24 mouse cellular contexts compared by ENCODE assay signal in genomic region chr6:64623404-64623803, GRCm38 (mm10).
DNase-seq lines count a peak whose midpoint lies in the region; ATAC-seq and TF ChIP-seq lines count a peak whose summit lies in the region.
"Had no signal": no experiment of that assay in that cellular context is flagged by ENCODE, and none has a peak within 500 bp of the region (broad histone marks: within the 10 kb centered on the region; RNA-seq: fewer than 3 reads in every experiment).

No protein-coding gene starts in this region.

- H3K4me1 ChIP-seq in kidney, postnatal 0 days (replicated peaks; ENCODE audit: insufficient read depth, low read length): no peaks in the 10 kb centered on the region
- no peaks in the 10 kb centered on the region for H3K4me1 ChIP-seq in kidney, embryonic 14.5 days (ENCODE audit: control insufficient read depth, insufficient read depth, low read length)
- H3K4me1 ChIP-seq in lung, embryonic 16.5 days (replicated peaks; ENCODE audit: control insufficient read depth, insufficient read depth, low read length): peaks cover 5% of the 10 kb centered on the region; the same call in 1 of the 2 replicates
- H3K4me1 ChIP-seq: embryonic facial prominence, embryonic 12.5 days; forebrain, embryonic 15.5 days; kidney, embryonic 15.5 days had no signal

- no peak overlapping the region for H3K4me2 ChIP-seq in kidney, postnatal 0 days (ENCODE audit: low read length)
- H3K4me2 ChIP-seq in kidney, embryonic 14.5 days (replicated peaks; ENCODE audit: low read depth, low read length): no peak overlapping the region
- no peak overlapping the region for H3K4me2 ChIP-seq in lung, embryonic 16.5 days (ENCODE audit: low read depth, low read length)
- H3K4me2 ChIP-seq: embryonic facial prominence, embryonic 12.5 days; forebrain, embryonic 15.5 days; heart, embryonic 11.5 days; hindbrain, embryonic 15.5 days; kidney, embryonic 15.5 days had no signal

- TF ChIP-seq CTCF in kidney, postnatal 0 days (IDR thresholded peaks at IDR 0.05; ENCODE audit: low read depth): no peak

- WGBS in kidney, postnatal 0 days: 44% methylated on average over 3 of the region's 3 CpGs
- 50% methylated on average over 3 of the region's 3 CpGs for WGBS in kidney, embryonic 14.5 days
- 27% methylated on average over 3 of the region's 3 CpGs for WGBS in lung, embryonic 16.5 days

- no peak overlapping the region for H3K27ac ChIP-seq in kidney, postnatal 0 days
- no peak overlapping the region for H3K27ac ChIP-seq in kidney, embryonic 14.5 days (ENCODE audit: low read depth, low read length)
- H3K27ac ChIP-seq in lung, embryonic 16.5 days (ENCODE audit: low read length): no peak overlapping the region
- H3K27ac ChIP-seq: embryonic facial prominence, embryonic 12.5 days; forebrain, embryonic 15.5 days; hindbrain, embryonic 15.5 days; kidney, embryonic 15.5 days; liver, embryonic 14.5 days had no signal

- no peak overlapping the region for H3K4me3 ChIP-seq in kidney, postnatal 0 days (replicated peaks; ENCODE audit: low read depth, low read length)
- no peak overlapping the region for H3K4me3 ChIP-seq in kidney, embryonic 14.5 days (ENCODE audit: low read length)
- no peak overlapping the region for H3K4me3 ChIP-seq in lung, embryonic 16.5 days (ENCODE audit: low read length)
- H3K4me3 ChIP-seq: embryonic facial prominence, embryonic 12.5 days; forebrain, embryonic 15.5 days; hindbrain, embryonic 15.5 days; kidney, embryonic 15.5 days had no signal

- H3K9me3 ChIP-seq in kidney, postnatal 0 days (replicated peaks; ENCODE audit: low read length): no peaks in the 10 kb centered on the region
- H3K9me3 ChIP-seq in kidney, embryonic 14.5 days (ENCODE audit: control insufficient read depth, low read length): no peaks in the 10 kb centered on the region
- H3K9me3 ChIP-seq in lung, embryonic 16.5 days (ENCODE audit: control insufficient read depth, low read length): no peaks in the 10 kb centered on the region
- H3K9me3 ChIP-seq: embryonic facial prominence, embryonic 12.5 days; forebrain, embryonic 15.5 days; hindbrain, embryonic 15.5 days; kidney, embryonic 15.5 days had no signal

- no peak for ATAC-seq in cerebellum, adult (ENCODE audit: insufficient number of reproducible peaks, low FRiP score, low TSS enrichment)
- no peak for ATAC-seq in kidney, postnatal 0 days (replicated peaks; ENCODE audit: low FRiP score, low read depth)
- no peak for ATAC-seq in kidney, embryonic 14.5 days (ENCODE audit: low FRiP score, low TSS enrichment)
- peak; percentile 76 for ATAC-seq in lung, embryonic 16.5 days (ENCODE audit: low read depth)
- ATAC-seq: activated CD4-positive, CD25-positive, alpha-beta regulatory T cell, adult 4 months; forebrain, embryonic 15.5 days; inflammation-experienced regulatory T-cells, adult 6 months had no signal

- no peaks in the 10 kb centered on the region for H3K27me3 ChIP-seq in kidney, postnatal 0 days (ENCODE audit: insufficient read depth, low read length)
- H3K27me3 ChIP-seq in kidney, embryonic 14.5 days (ENCODE audit: control insufficient read depth, insufficient read depth, low read length): no peaks in the 10 kb centered on the region
- no peaks in the 10 kb centered on the region for H3K27me3 ChIP-seq in lung, embryonic 16.5 days (ENCODE audit: control insufficient read depth, insufficient read depth, low read depth, low read length)
- H3K27me3 ChIP-seq: CH12.LX; embryonic facial prominence, embryonic 12.5 days; forebrain, embryonic 15.5 days; hindbrain, embryonic 15.5 days; kidney, embryonic 15.5 days had no signal

- H3K36me3 ChIP-seq in kidney, postnatal 0 days (ENCODE audit: insufficient read depth, low read length): no peaks in the 10 kb centered on the region
- no peaks in the 10 kb centered on the region for H3K36me3 ChIP-seq in kidney, embryonic 14.5 days (ENCODE audit: control insufficient read depth, insufficient read depth, low read length)
- no peaks in the 10 kb centered on the region for H3K36me3 ChIP-seq in lung, embryonic 16.5 days (ENCODE audit: control insufficient read depth, insufficient read depth, low read length)
- H3K36me3 ChIP-seq: embryonic facial prominence, embryonic 12.5 days; forebrain, embryonic 15.5 days; hindbrain, embryonic 15.5 days; kidney, embryonic 15.5 days had no signal

- DNase-seq in cerebellum, adult 18-20 months: peak; percentile 5 to 9
- peak; percentile 2 for DNase-seq in kidney, postnatal 0 days (ENCODE audit: low spot score)
- no peak for DNase-seq in lung, adult 18-20 months
- DNase-seq in yolk sac, embryonic 10.5 days (ENCODE audit: low spot score): no peak
- DNase-seq: adrenal gland, adult 2 months; adrenal gland, postnatal 36 days; gastrocnemius, postnatal 25 days; heart, adult 11 months; kidney, adult 11 months; layer of hippocampus, postnatal 36 days; liver; midbrain, embryonic 14.5 days had no signal

- no peak overlapping the region for H3K9ac ChIP-seq in kidney, postnatal 0 days (ENCODE audit: low read depth, low read length)
- no peak overlapping the region for H3K9ac ChIP-seq in kidney, embryonic 14.5 days (ENCODE audit: low read depth, low read length)
- no peak overlapping the region for H3K9ac ChIP-seq in lung, embryonic 16.5 days (ENCODE audit: low read length)
- H3K9ac ChIP-seq: embryonic facial prominence, embryonic 12.5 days; forebrain, embryonic 15.5 days; hindbrain, embryonic 15.5 days; kidney, embryonic 15.5 days; liver, embryonic 14.5 days had no signal

Comparison
In these comparisons a context has a peak if more than half of its experiments do, and no peak if none do; other contexts are left out.
1. DNase-seq: peak in cerebellum, adult 18-20 months (2 of 2) and kidney, postnatal 0 days (single experiment); none in lung, adult 18-20 months (0 of 2) and yolk sac, embryonic 10.5 days (single experiment).